Mouse (Mus musculus) kidney, postnatal 25 days (tissue): ENCODE data around the gene Smco3.

ENCODE experiments used
- DNase-seq, 2 experiments: peaks; one replicate each; pipeline ENCODE4 v3.0.0; 2021; ENCODE audit warnings: mixed read lengths in 2 of 2

The Smco3 gene

GRCm38 (mm10) chr6:136835352-136835751 lies at the start of gene Smco3:
Gene Smco3 (minus strand): TSS chr6:136835452.
- DNase-seq, result no peak

- DNase-seq, result peak in 1 of 2 experiments; percentile 49
These were observed 49.5 kb upstream of the Smco3 start for GRCm38 (mm10) chr6:136884766-136885165.

DNA sequence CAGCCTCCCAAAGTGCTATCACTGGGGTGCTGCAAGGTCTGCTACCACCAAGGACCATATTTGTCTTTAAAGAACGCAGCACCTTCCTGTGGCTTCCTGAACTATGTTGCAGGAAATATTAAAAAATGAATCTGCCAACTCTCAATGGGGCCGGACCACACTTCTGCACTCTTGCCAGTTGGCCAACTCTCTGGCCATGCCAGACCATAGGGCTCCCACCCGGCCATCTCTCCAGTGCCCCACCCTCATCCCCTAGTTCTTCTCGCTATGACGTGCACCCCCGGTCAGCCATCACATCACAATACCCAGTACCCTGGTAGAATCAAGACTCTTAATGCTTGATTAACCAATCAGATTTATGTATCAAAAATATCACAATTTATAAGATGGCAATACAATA lies 48.7 kb upstream of the Smco3 start:
- DNase-seq, result no peak

- DNase-seq, result peak in 1 of 2 experiments; percentile 46
These were observed 48.2 kb upstream of the Smco3 start for GRCm38 (mm10) chr6:136883431-136883915.

GRCm38 (mm10) chr6:136881678-136882077 lies 46.4 kb upstream of the Smco3 start:
- DNase-seq, result no peak

DNA sequence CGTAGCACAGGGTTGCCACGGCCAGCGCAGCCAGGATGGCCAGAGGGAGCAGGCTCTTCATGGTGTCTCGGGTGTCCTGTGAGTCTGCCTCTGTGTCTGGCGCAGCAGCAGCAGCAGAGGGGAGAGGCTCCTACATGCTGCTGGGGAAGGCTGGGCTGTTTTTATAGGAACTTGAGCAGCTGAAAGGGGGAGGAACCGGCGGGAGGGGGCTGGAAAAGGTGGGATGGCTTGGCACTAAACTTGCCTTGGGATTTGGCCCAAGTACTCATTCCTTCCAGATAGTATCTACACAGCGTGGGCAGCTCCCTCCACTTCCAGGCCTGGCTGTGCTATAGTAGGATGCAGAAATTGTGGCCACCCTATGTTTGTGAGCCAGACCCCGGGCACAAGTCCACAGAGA lies 40.4 kb upstream of the Smco3 start, which contains the start of gene Mgp:
TSS of gene Mgp (minus strand) at position 154 of the 400 bp plus-strand sequence.
- DNase-seq, result peak; percentile 31 to 39

DNA sequence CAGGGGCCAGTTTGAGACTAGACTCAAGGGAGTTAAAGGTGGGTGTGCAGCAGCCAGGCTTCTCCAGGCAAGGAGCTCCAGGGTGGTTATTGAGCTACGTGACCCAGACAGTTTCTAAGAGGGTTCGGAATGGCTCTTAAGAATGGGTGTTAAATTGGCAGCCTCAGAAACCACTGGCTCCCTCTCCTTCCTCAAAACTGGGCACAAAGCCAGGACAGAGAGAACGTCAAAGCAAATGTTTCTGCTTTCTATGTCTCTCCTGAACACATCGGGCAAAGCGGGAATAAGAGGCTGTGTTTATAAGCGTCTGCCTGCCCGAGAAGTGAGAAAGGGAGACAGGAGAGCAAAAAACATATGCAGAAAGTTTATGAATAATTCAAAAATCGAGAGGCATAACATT lies 39.3 kb upstream of the Smco3 start:
- peak in 1 of 2 experiments; percentile 43 for DNase-seq

DNA sequence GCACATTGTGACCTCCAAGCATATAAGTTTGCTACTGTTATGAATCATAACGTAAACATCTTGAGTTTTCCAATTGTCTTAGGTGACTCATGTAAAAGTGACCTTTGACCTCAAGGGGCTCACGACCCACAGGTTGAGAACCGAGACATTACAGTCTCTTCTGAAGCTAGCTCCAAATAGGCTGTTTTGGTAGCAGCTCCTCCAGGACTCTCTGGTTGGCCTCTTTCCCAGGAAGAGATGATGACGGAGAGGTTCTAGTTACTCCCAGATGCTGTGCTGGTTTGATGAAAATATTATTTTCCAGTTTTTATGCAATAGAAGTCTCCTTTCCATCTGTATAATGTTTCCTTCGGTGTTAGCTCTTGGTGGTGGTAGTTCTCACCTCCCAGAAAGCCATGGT lies 33.7 kb upstream of the Smco3 start:
- DNase-seq, result no peak

DNA sequence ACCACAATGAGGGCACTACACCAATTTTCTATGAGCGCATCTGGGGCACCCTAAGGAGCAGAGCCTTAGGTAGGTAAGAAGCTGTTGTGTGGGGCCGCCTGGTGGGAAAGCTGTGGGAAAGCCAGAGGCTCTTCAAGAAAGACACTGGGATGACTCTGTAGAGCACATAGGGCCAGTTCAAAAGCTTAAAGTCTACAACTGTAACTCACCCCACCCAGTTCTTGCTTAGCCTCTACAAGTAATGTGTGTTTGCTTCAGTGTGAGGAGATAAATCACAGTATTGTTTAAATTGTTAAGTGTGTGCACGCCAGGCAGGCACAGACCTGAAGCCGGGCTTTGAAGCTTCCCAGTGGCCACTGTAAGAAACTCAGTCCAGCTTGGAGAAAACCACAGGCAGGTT lies 30.9 kb upstream of the Smco3 start:
- peak in 1 of 2 experiments; percentile 7 for DNase-seq

GRCm38 (mm10) chr6:136865360-136865759 lies 30.1 kb upstream of the Smco3 start:
- peak in 1 of 2 experiments; percentile 4 for DNase-seq

- DNase-seq, result peak; percentile 24 to 30
These were observed 25.8 kb upstream of the Smco3 start for GRCm38 (mm10) chr6:136861020-136861419.

- peak in 1 of 2 experiments; percentile 40 for DNase-seq
These were observed 23.2 kb upstream of the Smco3 start for GRCm38 (mm10) chr6:136858420-136858819.

GRCm38 (mm10) chr6:136857873-136858260 lies 22.6 kb upstream of the Smco3 start:
- DNase-seq, result peak; percentile 21 to 63

DNA sequence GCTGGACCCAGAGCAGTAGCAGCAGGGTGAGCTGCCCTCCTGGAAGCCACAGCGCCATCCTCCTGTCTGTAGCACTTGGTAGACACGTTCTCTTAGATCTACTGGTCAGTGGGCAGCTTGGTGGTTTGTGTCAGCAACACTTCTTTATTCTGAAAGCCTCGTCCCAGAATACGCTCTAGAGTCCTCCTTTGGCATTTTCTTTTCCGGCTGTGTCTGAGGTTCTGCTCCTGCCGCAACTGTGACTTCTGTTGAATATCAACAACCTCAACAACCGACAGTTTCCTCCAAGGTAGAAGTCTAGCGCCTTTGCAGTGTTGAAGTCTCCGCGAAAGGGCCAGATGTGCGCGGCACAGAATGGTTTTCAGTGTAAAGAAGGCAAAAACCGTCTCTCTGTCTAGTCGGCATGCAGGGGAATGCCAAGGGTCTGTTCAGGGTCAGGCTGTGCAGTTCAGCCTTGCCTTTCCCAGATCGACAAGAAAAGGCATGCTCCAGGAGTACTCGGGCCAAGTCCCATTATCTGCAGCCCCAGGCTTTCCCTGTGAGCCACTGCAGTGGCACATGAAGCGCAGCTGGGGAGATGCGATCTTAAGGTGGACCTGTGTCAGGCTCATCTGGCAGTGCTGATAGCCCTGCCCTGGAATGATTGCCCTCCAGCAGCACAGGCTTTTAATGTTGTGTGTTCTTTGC lies 22.1 kb upstream of the Smco3 start, which contains the start of gene Art4:
TSS of gene Art4 (minus strand) at position 548 of the 687 bp plus-strand sequence.
- DNase-seq, result peak; percentile 8 to 47

DNA sequence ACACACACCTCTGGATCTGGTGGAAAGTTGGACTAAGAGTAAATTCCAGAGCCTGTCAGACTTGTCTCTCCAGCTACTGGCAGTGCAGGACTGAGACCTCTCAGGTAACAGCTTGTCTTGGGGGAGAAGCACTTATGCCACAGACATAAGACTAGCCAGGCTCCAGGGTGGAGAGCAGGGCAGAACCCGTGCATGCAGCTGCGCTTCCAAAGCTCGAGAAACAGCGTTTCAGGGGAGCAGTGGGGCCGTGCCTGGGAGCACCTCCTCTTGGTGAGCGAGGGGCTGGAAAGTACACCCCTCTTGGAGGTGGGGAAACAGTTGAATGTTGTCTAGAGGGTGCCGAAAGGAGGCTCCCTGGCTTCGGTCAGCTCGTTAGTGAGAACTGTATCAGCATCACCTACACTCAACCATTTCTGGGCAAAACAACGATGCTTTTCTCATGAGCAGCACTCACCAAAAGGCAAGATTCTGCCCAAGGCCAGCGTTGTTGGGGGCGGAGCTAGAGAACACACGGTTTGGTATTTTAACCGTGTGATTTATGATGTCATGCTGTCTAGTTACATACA lies 20.9 kb upstream of the Smco3 start:
- peak; percentile 16 to 34 for DNase-seq

DNA sequence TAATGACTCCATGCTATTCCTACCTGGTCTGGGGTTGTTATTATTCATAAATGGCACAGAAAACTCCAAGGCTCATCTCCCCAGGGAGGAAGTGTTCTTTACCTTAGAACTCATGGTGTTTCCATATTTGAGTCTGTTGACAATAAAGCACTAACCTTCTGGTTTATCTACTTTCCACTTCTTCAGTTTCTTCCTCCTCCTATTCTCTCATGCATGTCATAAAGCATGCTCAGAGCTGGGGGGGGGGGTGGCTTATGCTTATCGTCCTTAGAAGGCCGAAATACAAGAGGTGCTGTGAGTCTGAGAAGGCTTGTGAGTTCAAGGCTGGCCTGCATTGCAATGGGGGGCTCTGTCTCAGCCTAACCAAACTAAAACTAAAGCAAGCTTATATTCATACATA lies 19.9 kb upstream of the Smco3 start:
- no peak for DNase-seq

DNA sequence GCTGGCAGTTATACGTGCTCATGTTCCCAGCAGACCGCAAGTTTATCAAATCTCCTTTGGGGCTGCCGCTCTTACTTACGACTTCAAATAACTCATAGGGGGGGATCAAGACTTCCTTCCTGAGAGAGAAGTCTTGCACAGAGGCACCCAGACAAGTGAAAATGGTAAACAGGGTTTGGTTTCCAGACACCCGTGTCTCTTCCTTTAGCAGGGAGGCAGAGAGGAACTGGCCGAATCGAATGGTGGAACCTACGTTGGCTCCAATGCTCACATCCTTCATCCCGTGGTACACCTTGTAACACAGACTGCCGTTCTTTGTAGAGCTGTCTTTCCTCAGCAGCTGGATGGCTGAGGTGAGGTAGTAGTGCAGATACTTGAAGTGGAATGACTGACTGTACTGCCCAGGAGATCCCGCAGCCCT lies 19.1 kb upstream of the Smco3 start:
- DNase-seq, result peak in 1 of 2 experiments; percentile 31

DNA sequence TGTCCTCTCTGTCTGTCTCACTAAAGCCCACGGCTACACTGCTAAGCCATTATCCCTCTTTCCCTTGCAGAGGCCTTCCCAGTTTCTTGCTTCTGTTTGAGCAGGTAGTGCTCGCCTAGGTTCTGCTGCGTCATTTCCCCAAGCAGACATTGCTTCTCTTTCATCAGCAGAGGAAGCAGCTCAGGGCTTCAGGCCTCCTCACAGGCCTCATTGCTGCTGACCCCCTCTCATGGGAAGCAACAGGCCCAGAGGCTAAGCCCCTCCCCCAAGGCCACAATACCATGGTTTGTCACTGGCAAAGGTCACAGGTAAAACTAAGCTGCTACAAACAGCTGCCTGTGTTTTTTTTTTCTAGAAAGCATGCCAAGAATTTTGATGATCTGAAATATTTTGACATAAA lies 17.5 kb upstream of the Smco3 start:
- DNase-seq, result peak; percentile 33 to 45

DNA sequence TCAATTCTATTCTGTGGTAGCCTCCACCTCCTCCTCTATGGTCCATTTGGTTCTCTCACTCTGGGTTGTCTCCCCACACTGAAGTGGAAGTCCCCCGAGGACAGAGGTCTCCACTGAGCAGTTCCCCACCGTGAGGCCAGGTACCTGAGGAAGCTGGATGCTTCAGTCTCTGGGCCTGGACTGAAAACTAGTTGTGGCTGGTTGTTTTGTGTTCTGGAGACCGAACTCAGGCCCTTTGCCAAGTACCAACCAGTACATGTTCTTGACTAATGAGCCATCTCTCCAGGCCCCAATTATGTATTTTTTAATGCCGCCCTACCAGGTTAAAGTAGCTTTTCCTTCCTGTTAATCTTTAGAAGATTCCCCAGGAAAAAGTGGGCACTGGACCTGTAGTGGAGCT lies 17.1 kb upstream of the Smco3 start:
- DNase-seq, result peak; percentile 53 to 66

DNA sequence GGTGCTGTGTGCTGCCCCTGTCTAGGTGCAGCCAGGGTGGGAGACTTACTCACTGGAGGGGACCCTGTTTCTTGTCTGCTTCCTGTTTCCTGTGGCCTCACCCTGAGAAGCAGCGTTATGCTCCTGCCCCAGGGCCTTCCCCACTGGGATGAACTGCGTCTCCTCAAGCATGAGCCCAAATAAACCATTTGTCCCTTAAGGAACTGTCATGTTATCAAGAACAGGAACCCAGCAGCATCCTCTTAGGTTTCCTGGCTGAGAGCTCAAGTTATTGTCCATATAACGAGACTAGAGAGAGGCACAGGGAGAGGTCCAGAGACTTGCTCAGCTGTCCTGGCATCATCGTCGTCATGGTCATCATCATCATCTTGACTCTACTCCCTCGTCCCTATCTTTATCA lies 15.0 kb upstream of the Smco3 start:
- DNase-seq, result peak in 1 of 2 experiments; percentile 17

GRCm38 (mm10) chr6:136848971-136849370 lies 13.7 kb upstream of the Smco3 start:
- DNase-seq, result peak in 1 of 2 experiments; percentile 21

DNA sequence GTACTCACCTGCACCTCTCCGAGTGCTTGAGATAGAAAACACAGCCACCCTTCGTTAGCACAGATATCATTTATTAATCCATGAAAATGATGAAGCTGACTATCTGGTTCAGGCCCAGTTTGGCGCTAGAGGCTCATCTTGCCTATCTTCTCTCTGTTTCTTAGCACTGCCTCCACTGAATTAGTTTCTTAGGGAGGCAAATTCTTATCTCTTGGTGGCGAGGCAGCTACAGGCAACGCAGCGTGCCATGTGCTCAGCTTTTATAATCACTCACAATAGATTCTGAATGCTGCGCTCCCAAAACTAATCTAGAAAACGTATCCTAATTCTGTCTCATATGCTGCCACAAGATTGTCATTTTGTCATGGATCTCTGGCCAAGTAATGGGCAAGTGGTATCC lies 13.1 kb upstream of the Smco3 start:
- DNase-seq, result peak in 1 of 2 experiments; percentile 4

GRCm38 (mm10) chr6:136847790-136848189 lies 12.5 kb upstream of the Smco3 start:
- peak; percentile 72 to 78 for DNase-seq

DNA sequence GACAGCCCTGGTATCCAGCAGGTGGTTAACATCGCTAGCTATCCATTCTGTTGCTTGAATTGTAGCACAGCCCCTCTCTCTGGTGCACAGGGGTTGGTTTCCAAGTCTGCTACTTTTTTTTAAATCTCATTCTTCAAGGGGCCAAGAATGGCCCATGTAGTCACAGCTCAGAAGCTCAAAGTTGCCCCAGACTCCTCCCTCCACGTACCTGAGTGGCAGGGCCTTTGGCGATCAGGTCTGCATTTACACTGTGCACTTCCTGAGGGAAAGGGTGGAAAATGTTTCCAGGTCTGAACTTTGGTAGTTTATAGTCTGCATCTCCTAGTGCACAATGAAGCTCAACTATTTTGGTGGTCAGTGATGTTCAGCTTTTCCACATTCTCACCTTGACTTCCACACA lies 12.0 kb upstream of the Smco3 start:
- peak in 1 of 2 experiments; percentile 15 for DNase-seq
